Mouse (Mus musculus): Measurements from ENCODE around the gene Nalcn. TPM values are rescaled to one million over a fixed set of nuclear protein-coding genes. Genes with fewer than 3 reads are reported as not detected.

Nalcn gene
- not detected for total RNA-seq (2023)

GRCm38 (mm10) chr14:123626501-123627179 lies at the start of gene Nalcn:
Nalcn (minus strand) TSS chr14:123627144.

DNA sequence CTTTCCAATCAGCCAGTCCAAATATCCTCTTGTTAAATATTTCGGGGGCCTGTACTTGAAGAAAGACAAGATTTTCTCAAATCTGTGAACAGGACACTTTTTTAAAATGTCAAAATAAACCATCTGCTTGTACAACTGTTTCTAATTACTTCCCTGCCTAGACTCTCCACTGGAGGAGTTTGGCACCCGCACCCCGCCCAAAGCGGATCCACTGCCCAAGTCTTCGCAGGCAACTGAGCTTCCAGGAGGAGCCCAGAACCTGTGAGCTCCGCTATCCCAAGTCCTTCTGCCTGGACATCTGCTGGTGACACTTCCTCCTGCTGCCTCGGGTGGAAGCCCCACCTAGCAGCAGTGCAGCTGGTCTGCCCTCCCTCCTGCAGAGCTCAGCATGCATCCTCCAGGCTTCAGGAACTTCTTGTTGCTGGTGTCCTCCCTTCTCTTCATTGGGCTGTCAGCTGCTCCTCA lies 33.0 kb upstream of the Nalcn start, which contains the start of gene Itgbl1:
Gene Itgbl1, plus strand, starts transcription at position 51 of the 465 bp plus-strand sequence.

Other genes with a start within 250 kb of the Nalcn start
- not detected for gene Itgbl1, start 32.8 kb upstream of the Nalcn start, total RNA-seq (2023)